Mouse (Mus musculus) embryonic fibroblast, embryonic 13.5 days (primary cell): ENCODE measurements at regions not wholly inside any gene's neighbourhood (a gene's known extent, or its start where the extent isn't known, plus 50 kb on each side); places are given as distances from the start of the nearest gene placed in this dataset.

Source experiments
- CTCF ChIP-seq: IDR thresholded peaks from 2 replicates; pipeline ENCODE4 v1.5.1; 2011; ENCODE audit warnings: mild to moderate bottlenecking, control low read depth, low read length, moderate library complexity, borderline replicate concordance; ENCODE audit not compliant: insufficient read depth
- POLR2A ChIP-seq: IDR thresholded peaks from 2 replicates; pipeline ENCODE4 v1.6.1; 2011; ENCODE audit warnings: low read depth, mild to moderate bottlenecking, control low read depth, low read length, moderate library complexity

- TF ChIP-seq CTCF (no peak), POLR2A (no peak)
Observed at GRCm38 (mm10) chr10:120726369-120726768, 172.5 kb downstream of the Msrb3 start.
